Mouse (Mus musculus) cortical plate, adult 2 months (tissue): Measurements from ENCODE around the gene Wnt7a. TPM values are rescaled to one million over a fixed set of nuclear protein-coding genes. Genes with fewer than 3 reads are reported as not detected.

Experiments
- H3K27ac ChIP-seq: fragments of 200-500 bp; 2 replicates; pipeline ENCODE4 v1.5.1; 2012; ENCODE audit warnings: low read length, control low read depth, inconsistent platforms; ENCODE audit not compliant: insufficient read depth
- H3K4me1 ChIP-seq: fragments of 200-500 bp; 2 replicates; pipeline ENCODE4 v1.6.1; 2011; ENCODE audit warnings: low read length; ENCODE audit not compliant: control insufficient read depth, insufficient read depth
- H3K4me3 ChIP-seq: fragments of 200-500 bp; 2 replicates; pipeline ENCODE4 v1.5.1; 2011; ENCODE audit warnings: mild to moderate bottlenecking, low read length, control low read depth; ENCODE audit not compliant: insufficient read depth
- CTCF ChIP-seq: fragments of 200-500 bp; IDR thresholded peaks from 2 replicates; pipeline ENCODE4 v1.5.1; 2011; ENCODE audit warnings: mild to moderate bottlenecking, control low read depth, low read length; ENCODE audit not compliant: insufficient read depth; ENCODE audit errors: extremely low read depth
- POLR2A ChIP-seq: fragments of 200-500 bp; IDR thresholded peaks from 2 replicates; pipeline ENCODE4 v1.6.1; 2011; ENCODE audit warnings: mild to moderate bottlenecking, low read length, control low read depth; ENCODE audit not compliant: insufficient read depth; ENCODE audit errors: extremely low read depth
- polyA plus RNA-seq: library from polyadenylated mRNA; depleted of rRNA; stranded (reverse); fragments of >200 nt; gene quantifications from 2 replicates; pipeline ENCODE4 v1.2.3, GENCODE M21; 2012; rRNA removed

Gene Wnt7a
- polyA plus RNA-seq, 1 experiment, result 9.6 TPM

GRCm38 (mm10) chr6:91346071-91346905, 64.9 kb downstream of the Wnt7a start:
- H3K4me1 ChIP-seq, result peaks cover 5% of the 10 kb centered on the region; the same call in 1 of the 2 replicates
- no peak for TF ChIP-seq POLR2A
- TF ChIP-seq CTCF, result no peak
- no peak overlapping the region for H3K4me3 ChIP-seq
- no peak overlapping the region for H3K27ac ChIP-seq

- peaks cover 5% of the 10 kb centered on the region; the same call in 1 of the 2 replicates for H3K4me1 ChIP-seq
Measured at GRCm38 (mm10) chr6:91345091-91345490, 66.1 kb downstream of the Wnt7a start.

GRCm38 (mm10) chr6:91339612-91340246, 71.4 kb downstream of the Wnt7a start:
- Histone ChIP-seq H3K4me3 (no peak overlapping the region), H3K27ac (no peak overlapping the region), H3K4me1 (no peaks in the 10 kb centered on the region)
- no peak for TF ChIP-seq CTCF
- TF ChIP-seq POLR2A, result no peak

More at GRCm38 (mm10) chr6:91345091-91345490, 66.1 kb downstream of the Wnt7a start:
- TF ChIP-seq POLR2A, result no peak
- no peak for TF ChIP-seq CTCF
- H3K27ac ChIP-seq, result no peak overlapping the region
- no peak overlapping the region for H3K4me3 ChIP-seq

DNA sequence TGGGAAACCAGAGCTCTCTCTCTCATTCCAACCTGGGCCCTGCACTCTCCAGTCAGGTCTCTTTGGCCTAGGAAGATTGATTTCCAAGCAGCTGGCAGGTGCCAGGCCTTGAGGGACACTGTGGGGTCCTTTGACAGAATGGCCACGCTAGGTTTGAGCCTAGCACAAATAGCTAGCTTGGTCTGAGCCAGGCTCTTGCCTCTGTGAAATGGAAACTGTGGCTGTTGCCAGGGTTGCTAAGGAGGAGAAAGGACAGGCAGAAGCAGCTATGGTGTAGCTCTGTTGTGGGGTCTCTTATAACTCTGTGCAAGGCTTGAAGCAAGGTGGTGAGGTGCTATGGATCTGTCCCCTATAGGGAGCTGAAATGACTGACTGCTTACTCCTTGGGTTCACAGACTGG, 75.7 kb downstream of the Wnt7a start:
- Histone ChIP-seq H3K27ac (no peak overlapping the region), H3K4me3 (no peak overlapping the region), H3K4me1 (no peaks in the 10 kb centered on the region)
- TF ChIP-seq POLR2A, result no peak
- TF ChIP-seq CTCF, result no peak

DNA sequence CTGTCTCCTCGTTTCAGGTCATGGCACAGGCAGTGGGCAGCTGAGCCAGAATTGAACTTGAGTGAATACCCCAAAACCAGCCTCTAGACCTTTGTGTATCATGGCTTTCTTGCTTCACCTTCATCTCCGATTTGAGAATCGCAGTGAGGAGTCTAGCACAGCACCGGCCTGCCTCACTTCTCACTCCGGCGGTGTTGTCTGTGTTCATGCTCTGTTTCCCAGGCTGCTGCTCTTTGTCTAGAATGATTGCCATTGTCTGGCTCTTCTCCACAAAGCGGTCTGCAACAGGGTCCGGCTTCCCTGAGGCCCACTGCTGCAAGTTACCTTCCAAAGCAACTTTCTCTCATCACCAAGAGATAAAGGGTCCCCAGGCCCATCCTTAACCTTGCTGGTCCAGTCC, 79.3 kb downstream of the Wnt7a start:
- Histone ChIP-seq H3K4me3 (no peak overlapping the region), H3K4me1 (no peaks in the 10 kb centered on the region), H3K27ac (no peak overlapping the region)
- TF ChIP-seq CTCF (no peak), POLR2A (no peak)

- Histone ChIP-seq H3K4me3 (no peak overlapping the region), H3K27ac (no peak overlapping the region), H3K4me1 (no peaks in the 10 kb centered on the region)
- TF ChIP-seq CTCF (no peak), POLR2A (no peak)
Measured at GRCm38 (mm10) chr6:91325556-91325955, 85.6 kb downstream of the Wnt7a start.

DNA sequence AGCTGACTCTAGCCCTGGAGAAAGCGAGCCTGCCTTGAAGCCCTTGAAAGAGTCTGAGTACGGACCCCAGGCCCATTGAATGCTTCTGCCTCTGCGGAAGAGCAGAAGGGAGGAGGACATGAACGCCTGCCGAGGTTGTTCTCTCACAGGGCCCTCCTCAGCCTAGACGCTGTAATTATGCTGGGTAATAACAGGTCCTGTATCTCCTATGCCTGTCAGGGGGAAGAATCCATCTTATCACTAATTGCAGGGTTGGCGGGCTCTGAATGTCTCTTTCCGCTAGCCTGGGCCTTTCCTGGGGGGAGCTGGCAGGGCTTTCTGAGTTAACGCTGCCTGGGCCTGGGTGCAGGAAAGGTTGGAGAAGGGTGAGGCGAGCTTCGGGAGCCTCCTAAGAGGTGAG, 86.4 kb downstream of the Wnt7a start:
- Histone ChIP-seq H3K4me1 (no peaks in the 10 kb centered on the region), H3K27ac (no peak overlapping the region), H3K4me3 (no peak overlapping the region)
- TF ChIP-seq CTCF (no peak), POLR2A (no peak)

DNA sequence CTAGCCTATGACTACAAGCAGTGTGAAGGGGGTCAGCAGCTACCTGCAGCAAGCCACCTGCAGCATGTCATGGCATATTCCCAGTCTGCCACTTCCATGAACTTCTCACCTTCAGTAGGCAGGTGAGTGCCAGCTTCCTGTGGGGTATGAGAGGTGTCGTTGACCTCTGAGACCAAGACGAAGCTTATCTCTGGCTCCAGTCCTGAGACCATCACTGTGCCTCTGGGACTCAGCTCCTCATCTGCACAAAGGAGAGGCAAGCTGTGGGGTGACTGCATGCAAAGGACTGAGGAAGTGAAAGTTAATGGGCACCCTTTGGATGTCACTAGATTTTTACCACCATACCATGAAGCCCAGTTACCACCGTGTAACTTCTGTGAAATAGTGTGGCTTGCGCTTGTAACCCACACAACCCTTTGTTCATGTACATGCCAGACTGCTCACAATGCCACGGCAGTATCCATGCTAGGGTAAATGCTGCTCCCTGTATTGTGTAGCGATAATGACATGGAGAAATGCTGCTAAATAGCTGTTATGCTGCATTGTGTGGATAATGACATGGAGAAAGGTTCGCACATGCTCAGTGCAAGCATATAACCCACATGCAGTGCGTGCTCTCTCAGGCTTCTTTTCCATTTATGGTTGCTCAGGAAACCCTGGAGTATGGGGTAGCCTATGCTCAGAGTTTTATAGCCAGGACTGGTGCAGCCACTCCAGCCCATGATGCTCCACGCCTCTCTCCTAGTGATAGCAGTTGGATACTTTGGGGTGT, 89.0 kb downstream of the Wnt7a start:
- Histone ChIP-seq H3K4me1 (no peaks in the 10 kb centered on the region), H3K27ac (no peak overlapping the region), H3K4me3 (no peak overlapping the region)
- no peak for TF ChIP-seq CTCF
- no peak for TF ChIP-seq POLR2A

Other genes with a start within 250 kb of the Wnt7a start
- gene Fbln2, start 198.9 kb downstream of the Wnt7a start, polyA plus RNA-seq, result 12.8 and 15.0 TPM in 2 replicates
- gene Chchd4, start 62.2 kb upstream of the Wnt7a start, polyA plus RNA-seq, result 16.8 and 18.6 TPM in 2 replicates
- 30.8 and 33.3 TPM in 2 replicates for gene Tmem43, start 62.3 kb upstream of the Wnt7a start, polyA plus RNA-seq
- gene Xpc, start 104.5 kb upstream of the Wnt7a start, polyA plus RNA-seq, result 12.5 and 13.6 TPM in 2 replicates
- 56.9 and 60.7 TPM in 2 replicates for gene Lsm3, start 104.6 kb upstream of the Wnt7a start, polyA plus RNA-seq